Mouse (Mus musculus) embryonic fibroblast, embryonic 13.5 days (primary cell): Measurements from ENCODE around the gene Slc19a1.

ENCODE experiments used
- CTCF ChIP-seq: IDR thresholded peaks from 2 replicates; pipeline ENCODE4 v1.5.1; 2011; ENCODE audit warnings: mild to moderate bottlenecking, control low read depth, low read length, moderate library complexity, borderline replicate concordance; ENCODE audit not compliant: insufficient read depth
- POLR2A ChIP-seq: IDR thresholded peaks from 2 replicates; pipeline ENCODE4 v1.6.1; 2011; ENCODE audit warnings: low read depth, mild to moderate bottlenecking, control low read depth, low read length, moderate library complexity

GRCm38 (mm10) chr10:77097006-77097889 is 65.2 kb downstream of the Slc19a1 start:
- TF ChIP-seq POLR2A (no peak), CTCF (no peak)
